Mouse (Mus musculus) ovary, postnatal 10 days (tissue): ENCODE measurements around the gene 4930550L24Rik.

ENCODE experiments used
- DNase-seq: peaks from one replicate; pipeline ENCODE4 v3.0.0; 2022; ENCODE audit warnings: low spot score

4930550L24Rik gene

GRCm38 (mm10) chrX:58909060-58909459, at the start of gene 4930550L24Rik:
TSS of gene 4930550L24Rik (plus strand) at chrX:58909360.
- DNase-seq, result no peak

DNA sequence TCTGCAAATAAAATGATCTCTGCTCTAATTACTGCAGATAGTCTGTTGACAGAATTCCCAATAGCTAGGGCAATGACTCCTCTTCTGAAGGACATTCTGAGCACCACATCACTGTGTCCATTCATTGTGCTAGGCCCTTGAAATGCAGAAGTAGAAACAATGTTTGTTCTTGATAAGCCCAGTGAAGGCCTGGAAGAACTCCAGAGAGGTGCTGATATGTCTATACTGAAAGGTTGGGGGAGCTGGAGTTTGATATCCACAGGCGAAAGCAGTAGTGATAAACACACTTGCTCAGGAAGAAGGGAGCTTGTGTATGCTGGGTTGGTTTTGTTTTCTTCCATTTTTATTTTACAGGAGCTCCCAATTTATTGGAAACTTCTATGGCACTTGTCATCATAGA, 8.4 kb upstream of the 4930550L24Rik start:
- DNase-seq, result no peak

- no peak for DNase-seq
Measured at GRCm38 (mm10) chrX:58967969-58968368, 58.8 kb downstream of the 4930550L24Rik start.
